Mouse (Mus musculus) lung, postnatal 4 days (tissue): ENCODE measurements around the gene Gm28047.
A peak's percentile ranks its signal among the peaks of the same experiment; 100 is the strongest.

Experiments
- DNase-seq, 2 experiments: peaks; one replicate each; pipeline ENCODE4 v3.0.0; 2021

Gm28047 gene

GRCm38 (mm10) chr15:102546677-102547427, 78.0 kb downstream of the Gm28047 start:
- DNase-seq: peak; percentile 35 to 62

- no peak for DNase-seq
Observed at GRCm38 (mm10) chr15:102546246-102546645, 78.6 kb downstream of the Gm28047 start.

GRCm38 (mm10) chr15:102544801-102545200, 80.1 kb downstream of the Gm28047 start:
- DNase-seq: no peak

GRCm38 (mm10) chr15:102533926-102534325, 90.9 kb downstream of the Gm28047 start:
- DNase-seq: no peak

- DNase-seq: no peak
Observed at GRCm38 (mm10) chr15:102532106-102532900, 92.6 kb downstream of the Gm28047 start.

GRCm38 (mm10) chr15:102531586-102531985, 93.3 kb downstream of the Gm28047 start:
- DNase-seq: no peak

- DNase-seq: no peak
Observed at GRCm38 (mm10) chr15:102530566-102530965, 94.3 kb downstream of the Gm28047 start.

- no peak for DNase-seq
Observed at GRCm38 (mm10) chr15:102528396-102528795, 96.5 kb downstream of the Gm28047 start.

GRCm38 (mm10) chr15:102527936-102528335, 96.9 kb downstream of the Gm28047 start:
- DNase-seq: no peak

- no peak for DNase-seq
Observed at GRCm38 (mm10) chr15:102526111-102527002, 98.5 kb downstream of the Gm28047 start.

- peak; percentile 69 to 83 for DNase-seq
Observed at GRCm38 (mm10) chr15:102524892-102525485, 99.9 kb downstream of the Gm28047 start, which contains the start of gene Npff. Npff (minus strand) TSS chr15:102524942.

GRCm38 (mm10) chr15:102521480-102521879, 103.4 kb downstream of the Gm28047 start:
- no peak for DNase-seq

- no peak for DNase-seq
Observed at GRCm38 (mm10) chr15:102520416-102520815, 104.5 kb downstream of the Gm28047 start.

GRCm38 (mm10) chr15:102519211-102520141, 105.4 kb downstream of the Gm28047 start:
- no peak for DNase-seq

GRCm38 (mm10) chr15:102518859-102519201, 106.0 kb downstream of the Gm28047 start:
- DNase-seq: no peak

GRCm38 (mm10) chr15:102517976-102518858, 106.7 kb downstream of the Gm28047 start, which contains the start of gene Tarbp2:
Tarbp2 (plus strand) TSS chr15:102518192.
- peak; percentile 99 to 100 for DNase-seq

- no peak for DNase-seq
Observed at GRCm38 (mm10) chr15:102517631-102517975, 107.3 kb downstream of the Gm28047 start.

- DNase-seq: peak; percentile 74 to 77
Observed at GRCm38 (mm10) chr15:102516728-102517404, 108.0 kb downstream of the Gm28047 start, which contains the start of gene Map3k12. Map3k12 (minus strand) TSS chr15:102517064.

- DNase-seq: no peak
Observed at GRCm38 (mm10) chr15:102516293-102516692, 108.6 kb downstream of the Gm28047 start.

GRCm38 (mm10) chr15:102515791-102516190, 109.1 kb downstream of the Gm28047 start:
- DNase-seq: no peak
